Comparison of ENCODE assay signal across 8 mouse cellular contexts in genomic region chr2:4298325-4299215, GRCm38 (mm10).
A peak's percentile ranks its signal among the peaks of the same experiment; 100 is the strongest.
DNase-seq lines count a peak whose midpoint lies in the region; ATAC-seq and TF ChIP-seq lines count a peak whose summit lies in the region.

No protein-coding gene starts in this region.

- no peak overlapping the region for H3K4me3 ChIP-seq in forebrain, embryonic 15.5 days
- H3K4me3 ChIP-seq in hindbrain, postnatal 0 days (ENCODE audit: low read length) = no peak overlapping the region
- H3K4me3 ChIP-seq in neural tube, embryonic 11.5 days (ENCODE audit: low read depth, low read length) = no peak overlapping the region

- ATAC-seq in forebrain, embryonic 15.5 days (replicated peaks) = peak; percentile 56; the same call in 1 of the 2 replicates
- peak; percentile 38; the same call in 1 of the 2 replicates for ATAC-seq in hindbrain, postnatal 0 days
- peak; percentile 81 for ATAC-seq in neural tube, embryonic 11.5 days (ENCODE audit: insufficient read depth, low FRiP score, low TSS enrichment)

- peak overlapping the region; percentile 25 for H3K4me2 ChIP-seq in forebrain, embryonic 15.5 days (replicated peaks)
- H3K4me2 ChIP-seq in hindbrain, postnatal 0 days (ENCODE audit: low read depth, low read length) = peak overlapping the region; percentile 31; the same call in 1 of the 2 replicates
- H3K4me2 ChIP-seq in neural tube, embryonic 11.5 days (ENCODE audit: low read depth) = peak overlapping the region; percentile 21

- peak; percentile 43 for DNase-seq in right cerebral cortex, adult 18-20 months
- DNase-seq in right cerebral cortex, postnatal 4 days = no peak
- peak; percentile 54 for DNase-seq in hindbrain, postnatal 0 days (ENCODE audit: low spot score)
- DNase-seq in neural tube, embryonic 11.5 days (ENCODE audit: low spot score) = peak; percentile 90
- no peak for DNase-seq in left cerebral cortex, postnatal 4 days
- DNase-seq in spleen, adult 18-20 months = no peak
- DNase-seq in thymus, postnatal 4 days = no peak

- H3K9me3 ChIP-seq in forebrain, embryonic 15.5 days = no peaks in the 10 kb centered on the region
- H3K9me3 ChIP-seq in hindbrain, postnatal 0 days (ENCODE audit: low read length) = no peaks in the 10 kb centered on the region
- H3K9me3 ChIP-seq in neural tube, embryonic 11.5 days (ENCODE audit: control insufficient read depth, low read length) = no peaks in the 10 kb centered on the region

- no peak overlapping the region for H3K27ac ChIP-seq in forebrain, embryonic 15.5 days (replicated peaks)
- H3K27ac ChIP-seq in hindbrain, postnatal 0 days = peak overlapping the region; percentile 64; the same call in 1 of the 2 replicates
- H3K27ac ChIP-seq in neural tube, embryonic 11.5 days (ENCODE audit: low read depth, low read length) = peak overlapping the region; percentile 69

- H3K4me1 ChIP-seq in forebrain, embryonic 15.5 days = peaks cover 31% of the 10 kb centered on the region
- H3K4me1 ChIP-seq in hindbrain, postnatal 0 days (ENCODE audit: insufficient read depth, low read length) = no peaks in the 10 kb centered on the region; the same call in 1 of the 2 replicates
- H3K4me1 ChIP-seq in neural tube, embryonic 11.5 days (ENCODE audit: control insufficient read depth, insufficient read depth, low read length) = peaks cover 32% of the 10 kb centered on the region

- 10% methylated on average over 19 of the region's 19 CpGs for WGBS in forebrain, embryonic 15.5 days
- 16% methylated on average over 19 of the region's 19 CpGs for WGBS in hindbrain, postnatal 0 days
- 8% methylated on average over 19 of the region's 19 CpGs for WGBS in neural tube, embryonic 11.5 days

- intact Hi-C loops in left cerebral cortex, postnatal 4 days (cut with DNase I) = no loop called here

- H3K9ac ChIP-seq in forebrain, embryonic 15.5 days (replicated peaks) = no peak overlapping the region
- H3K9ac ChIP-seq in hindbrain, postnatal 0 days (replicated peaks; ENCODE audit: low read length) = no peak overlapping the region
- peak overlapping the region; percentile 31; the same call in 1 of the 2 replicates for H3K9ac ChIP-seq in neural tube, embryonic 11.5 days (ENCODE audit: low read length)

- H3K27me3 ChIP-seq in forebrain, embryonic 15.5 days = no peaks in the 10 kb centered on the region
- H3K27me3 ChIP-seq in hindbrain, postnatal 0 days (ENCODE audit: insufficient read depth, low read length) = no peaks in the 10 kb centered on the region
- H3K27me3 ChIP-seq in neural tube, embryonic 11.5 days (ENCODE audit: control insufficient read depth, insufficient read depth, low read length) = no peaks in the 10 kb centered on the region

- TF ChIP-seq CTCF in hindbrain, postnatal 0 days (IDR thresholded peaks at IDR 0.05; ENCODE audit: low read depth) = no peak

- H3K36me3 ChIP-seq in forebrain, embryonic 15.5 days = no peaks in the 10 kb centered on the region
- H3K36me3 ChIP-seq in hindbrain, postnatal 0 days (ENCODE audit: insufficient read depth, low read length) = no peaks in the 10 kb centered on the region
- no peaks in the 10 kb centered on the region for H3K36me3 ChIP-seq in neural tube, embryonic 11.5 days (ENCODE audit: control insufficient read depth, insufficient read depth, low read length)

Comparison
In these comparisons a context has a peak if more than half of its experiments do, and no peak if none do; other contexts are left out.
1. DNase-seq: peak in right cerebral cortex, adult 18-20 months (single experiment), hindbrain, postnatal 0 days (single experiment) and neural tube, embryonic 11.5 days (single experiment); none in right cerebral cortex, postnatal 4 days (single experiment), left cerebral cortex, postnatal 4 days (single experiment), spleen, adult 18-20 months (0 of 2) and thymus, postnatal 4 days (single experiment).
2. Peak in every context shown above with its lines, with median percentiles within 50 percentile points of each other: ATAC-seq and H3K4me2 ChIP-seq.